Mouse (Mus musculus): Measurements from ENCODE around the gene Arhgap27. TPM values are rescaled to one million over a fixed set of nuclear protein-coding genes. Genes with fewer than 3 reads are reported as not detected.
A peak's percentile ranks its signal among the peaks of the same experiment; 100 is the strongest.
"Not testable (repeated sequence)": the region's sequence is repeated elsewhere in the genome, so short reads cannot be mapped to it uniquely, and the experiment has no call there.

The Arhgap27 gene
- total RNA-seq, 2 experiments from 2014 or later, result 10.1 to 16.3 TPM

GRCm38 (mm10) chr11:103294772-103295171 is 68.7 kb downstream of the Arhgap27 start:
- no peak for DNase-seq

DNA sequence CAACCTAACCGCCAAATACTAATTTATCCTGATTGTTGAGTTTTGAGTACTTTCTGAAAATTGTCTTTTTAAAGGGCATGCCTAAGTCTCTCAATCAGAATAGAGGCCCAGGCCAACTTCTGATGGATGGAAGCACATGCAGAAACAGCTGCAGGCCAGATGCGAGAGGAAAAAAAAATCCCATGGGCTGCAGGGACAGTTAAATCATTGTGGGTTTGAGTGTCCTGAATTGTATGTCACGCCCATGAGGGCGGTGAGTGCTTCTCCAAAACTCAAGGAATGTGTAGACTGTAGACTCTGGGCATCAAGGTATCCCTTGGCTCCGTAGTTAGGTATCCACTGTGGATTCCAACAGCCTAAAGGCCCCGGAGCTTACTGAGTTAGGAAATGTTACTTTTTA is 69.4 kb downstream of the Arhgap27 start:
- no peak for DNase-seq

GRCm38 (mm10) chr11:103292890-103293287 is 70.6 kb downstream of the Arhgap27 start:
- no peak for DNase-seq

DNA sequence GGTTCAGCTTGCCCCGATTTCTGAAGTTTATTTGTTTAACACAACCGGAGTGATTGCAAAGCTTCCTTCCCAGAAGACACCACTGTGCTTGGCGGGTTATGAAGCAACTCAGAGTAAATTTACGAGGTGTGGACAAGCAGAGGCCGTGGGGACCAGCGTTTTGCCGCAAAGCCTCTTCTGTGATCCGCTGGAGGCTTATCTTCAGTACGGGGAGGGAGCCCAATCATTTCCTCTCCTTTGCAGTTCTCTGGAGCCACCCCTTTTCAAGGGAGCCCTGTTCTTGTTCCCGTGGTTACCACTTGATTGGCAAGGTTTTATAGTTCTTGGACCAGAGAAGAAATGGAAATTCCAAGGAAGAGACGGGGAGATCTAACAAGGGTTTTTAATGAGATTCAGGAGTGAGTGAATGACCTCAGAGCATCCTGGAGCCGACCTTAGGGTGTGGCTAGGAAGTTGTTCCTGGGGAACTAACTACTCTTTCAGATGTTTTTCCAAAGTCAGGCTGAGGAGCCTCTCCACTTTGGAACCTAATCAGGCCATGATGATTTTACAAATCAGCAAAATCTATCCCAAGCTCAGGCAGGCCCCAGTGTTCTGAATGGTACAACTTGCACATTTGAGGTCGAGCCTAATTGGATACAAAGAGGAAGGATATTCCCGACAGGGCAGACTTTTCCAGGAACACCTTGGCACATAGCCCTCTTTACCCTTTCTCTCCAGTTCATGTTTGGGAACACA is 71.2 kb downstream of the Arhgap27 start:
- peak; percentile 10 to 39 for DNase-seq

DNA sequence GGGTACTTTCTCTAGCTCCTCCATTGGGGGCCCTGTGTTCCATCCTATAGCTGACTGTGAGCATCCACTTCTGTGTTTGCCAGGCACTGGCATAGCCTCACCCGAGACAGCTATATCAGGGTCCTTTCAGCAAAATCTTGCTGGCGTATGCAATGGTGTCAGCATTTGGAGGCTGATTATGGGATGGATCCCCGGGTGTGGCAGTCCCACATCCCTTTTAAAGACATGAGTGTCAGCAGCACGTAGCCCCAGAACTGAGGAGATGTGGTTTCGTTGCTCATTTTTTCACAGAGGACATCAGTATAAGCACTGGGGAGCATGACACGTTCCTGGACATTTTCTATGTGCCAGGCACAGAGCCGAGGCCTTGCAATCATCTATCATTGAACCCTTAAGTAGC is 72.7 kb downstream of the Arhgap27 start:
- not testable (repeated sequence) for DNase-seq

GRCm38 (mm10) chr11:103288291-103288963 is 75.1 kb downstream of the Arhgap27 start:
- no peak for DNase-seq

- no peak for DNase-seq
Observed at GRCm38 (mm10) chr11:103286910-103287309, 76.6 kb downstream of the Arhgap27 start.

DNA sequence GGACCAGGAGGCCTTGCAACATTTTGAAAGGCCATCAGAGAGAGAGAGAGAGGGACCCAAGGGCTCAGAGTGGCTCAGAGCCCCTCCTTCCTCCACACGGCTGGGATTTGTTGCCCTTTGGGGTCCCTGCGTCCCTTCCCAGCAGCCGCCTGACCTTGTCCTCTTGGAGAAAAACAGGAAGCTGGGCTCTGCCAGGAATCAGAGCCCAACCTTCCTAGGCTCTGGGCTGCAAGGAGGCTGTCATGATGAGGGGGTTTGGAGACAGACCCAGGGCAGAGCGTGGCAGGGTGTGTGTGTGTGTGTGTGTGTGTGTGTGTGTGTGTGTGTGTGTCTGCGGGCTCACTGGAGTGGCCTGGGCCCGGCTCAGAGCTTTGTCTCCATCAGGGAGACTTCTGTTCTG is 77.5 kb downstream of the Arhgap27 start:
- DNase-seq, result peak; percentile 39 to 50

- no peak for DNase-seq
Observed at GRCm38 (mm10) chr11:103285276-103285675, 78.2 kb downstream of the Arhgap27 start.

DNA sequence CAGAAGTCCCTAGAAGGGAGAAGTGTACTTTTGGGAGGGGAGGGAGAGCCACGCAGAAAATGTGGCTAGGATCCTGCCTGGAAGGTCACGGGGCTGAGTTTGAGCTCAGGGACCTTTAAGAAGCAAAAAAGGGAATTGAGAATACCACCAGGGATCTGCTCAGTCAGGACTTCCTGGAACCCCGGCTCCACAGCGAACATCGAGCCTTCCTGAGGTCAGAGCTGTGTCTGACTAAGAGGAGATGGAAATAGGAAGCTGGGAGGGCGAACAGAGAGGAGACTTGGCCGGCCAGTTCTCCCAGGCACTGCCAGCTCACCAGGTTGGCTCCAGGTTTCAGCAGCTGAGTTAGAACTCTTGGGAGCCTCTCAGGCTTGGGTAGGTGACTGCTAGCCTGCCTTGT is 81.7 kb downstream of the Arhgap27 start:
- no peak for DNase-seq

Other genes with a start within 250 kb of the Arhgap27 start
- 10 to 100 TPM; 68.8 to 72.2 TPM for gene Hexim1, start 247.5 kb downstream of the Arhgap27 start, total RNA-seq (2021)
- gene Hexim2, start 231.3 kb downstream of the Arhgap27 start, total RNA-seq (2021), result 1 to 10 TPM; 3.5 to 5.9 TPM
- 10 to 100 TPM; 16.4 to 17.3 TPM for gene Fmnl1, start 192.6 kb downstream of the Arhgap27 start, total RNA-seq (2021)
- not detected for gene 1700023F06Rik, start 155.1 kb downstream of the Arhgap27 start, total RNA-seq (2021)
- not detected for gene Spata32, start 145.3 kb downstream of the Arhgap27 start, total RNA-seq (2021)
- 1 to 10 TPM; 4.7 to 7.7 TPM for gene Map3k14, start 96.2 kb downstream of the Arhgap27 start, total RNA-seq (2021)
- 10 to 100 TPM; 20.1 to 21.5 TPM for gene Plekhm1, start 49.0 kb upstream of the Arhgap27 start, total RNA-seq (2021)
- gene Lrrc37a, start 140.9 kb upstream of the Arhgap27 start, total RNA-seq (2021), result not detected

Measured in adrenal gland, postnatal 36 days (tissue).